Mouse (Mus musculus) embryonic facial prominence, embryonic 12.5 days (tissue): ENCODE results near the gene Pnkd. TPM values are rescaled to one million over a fixed set of nuclear protein-coding genes. Genes with fewer than 3 reads are reported as not detected.
"Not testable (repeated sequence)": the region's sequence is repeated elsewhere in the genome, so short reads cannot be mapped to it uniquely, and the experiment has no call there.

Experiments used
- ATAC-seq: fragments of 200-750 bp; cut with Nextera tagmentation; 2 replicates; pipeline ENCODE4 v1.8.0; 2017; ENCODE audit not compliant: insufficient number of reproducible peaks, insufficient read depth, low FRiP score, low TSS enrichment
- H3K27ac ChIP-seq: fragments of 300-500 bp; sonication (generic); 2 replicates; pipeline ENCODE4 v1.5.1; 2016; ENCODE audit warnings: mild to moderate bottlenecking
- H3K27me3 ChIP-seq: fragments of 300-500 bp; sonication (generic); 2 replicates; pipeline ENCODE4 v1.6.1; 2016; ENCODE audit warnings: mild to moderate bottlenecking, moderate library complexity
- H3K36me3 ChIP-seq: fragments of 300-500 bp; sonication (generic); 2 replicates; pipeline ENCODE4 v1.6.1; 2016; ENCODE audit warnings: mild to moderate bottlenecking
- H3K4me1 ChIP-seq: fragments of 300-500 bp; sonication (generic); 2 replicates; pipeline ENCODE4 v1.6.1; 2016
- H3K4me2 ChIP-seq: fragments of 300-500 bp; sonication (generic); replicated peaks from 2 replicates; pipeline ENCODE4 v1.6.1; 2016; ENCODE audit warnings: mild to moderate bottlenecking, moderate library complexity
- H3K4me3 ChIP-seq: fragments of 300-500 bp; sonication (generic); 2 replicates; pipeline ENCODE4 v1.5.1; 2016; ENCODE audit warnings: mild to moderate bottlenecking
- H3K9ac ChIP-seq: fragments of 300-500 bp; sonication (generic); 2 replicates; pipeline ENCODE4 v1.6.1; 2016; ENCODE audit warnings: mild to moderate bottlenecking, moderate library complexity
- H3K9me3 ChIP-seq: fragments of 300-500 bp; sonication (generic); 2 replicates; pipeline ENCODE4 v1.6.1; 2016; ENCODE audit warnings: mild to moderate bottlenecking, moderate library complexity
- WGBS: fragments of 180-500 bp; shearing (Covaris S2); methylation state at CpG from one replicate; pipeline ENCODE4 v1.1.7; 2016; 5-methylcytosine and 5-hydroxymethylcytosine counted together
- microRNA counts: library from miRNA; unstranded; fragments of <30 nt; microRNA quantifications from one replicate; lab custom pipeline; 2017
- microRNA-seq: library from miRNA; unstranded; fragments of <30 nt; microRNA quantifications from one replicate; pipeline ENCODE4, GENCODE M21; 2017
- polyA plus RNA-seq: library from polyadenylated mRNA; unstranded; fragments of >200 nt; fragmentation: Nextera tagmentation; extraction: Ambion mirVana; gene quantifications from 2 replicates; pipeline ENCODE4 v1.2.1, GENCODE M21; 2016

Pnkd gene
- polyA plus RNA-seq, 1 experiment from 2014 or later = 106 TPM

DNA sequence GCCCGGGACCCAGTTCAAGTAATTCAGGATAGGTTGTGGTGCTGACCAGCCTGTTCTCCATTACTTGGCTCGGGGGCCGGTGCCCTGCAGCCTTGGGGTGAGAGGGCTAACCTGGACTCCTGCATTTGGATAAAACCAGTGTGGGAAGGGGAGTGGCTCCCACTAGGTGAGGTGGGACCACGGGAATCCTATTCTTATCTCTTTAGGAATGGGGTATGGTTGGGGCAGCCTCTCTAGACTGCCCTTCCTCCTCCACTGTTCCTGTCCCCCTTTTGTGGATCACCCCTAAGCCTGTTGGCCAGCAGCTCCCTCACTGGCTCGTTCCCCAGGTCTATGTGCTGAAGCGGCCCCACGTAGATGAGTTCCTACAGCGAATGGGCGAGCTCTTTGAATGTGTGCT is 109.6 kb downstream of the Pnkd start:
- 88% methylated on average over 9 of the region's 9 CpGs for WGBS

DNA sequence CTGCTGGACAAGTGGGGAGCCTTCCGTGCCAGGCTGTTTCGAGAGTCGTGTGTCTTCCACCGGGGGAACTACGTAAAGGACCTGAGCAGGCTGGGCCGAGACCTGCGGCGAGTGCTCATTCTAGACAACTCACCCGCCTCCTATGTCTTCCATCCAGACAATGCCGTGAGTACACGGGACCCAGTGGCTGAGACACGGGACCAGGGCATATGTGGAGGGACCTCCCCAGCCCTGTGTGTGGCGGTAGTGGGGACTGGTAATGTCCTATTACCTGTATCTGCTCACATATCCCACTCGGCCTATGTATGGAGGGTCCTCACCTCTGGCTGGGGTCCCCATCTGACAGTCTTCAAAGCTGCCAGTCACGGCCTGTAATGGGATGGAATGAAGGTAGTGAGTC is 110.1 kb downstream of the Pnkd start:
- Histone ChIP-seq H3K9me3 (no peaks in the 10 kb centered on the region), H3K4me2 (no peak overlapping the region), H3K4me3 (no peak overlapping the region), H3K9ac (no peak overlapping the region), H3K27me3 (no peaks in the 10 kb centered on the region), H3K36me3 (peaks cover 22% of the 10 kb centered on the region), H3K4me1 (peaks cover 26% of the 10 kb centered on the region), H3K27ac (no peak overlapping the region)
- 91% methylated on average over 15 of the region's 15 CpGs for WGBS
- ATAC-seq = no peak

More for the DNA sequence above, 109.6 kb downstream of the Pnkd start:
- peaks cover 32% of the 10 kb centered on the region for H3K4me1 ChIP-seq
- H3K9ac ChIP-seq = no peak overlapping the region
- H3K36me3 ChIP-seq = peaks cover 22% of the 10 kb centered on the region
- no peak overlapping the region for H3K4me3 ChIP-seq
- ATAC-seq = no peak
- no peaks in the 10 kb centered on the region for H3K27me3 ChIP-seq
- no peaks in the 10 kb centered on the region for H3K9me3 ChIP-seq
- no peak overlapping the region for H3K27ac ChIP-seq
- no peak overlapping the region for H3K4me2 ChIP-seq

DNA sequence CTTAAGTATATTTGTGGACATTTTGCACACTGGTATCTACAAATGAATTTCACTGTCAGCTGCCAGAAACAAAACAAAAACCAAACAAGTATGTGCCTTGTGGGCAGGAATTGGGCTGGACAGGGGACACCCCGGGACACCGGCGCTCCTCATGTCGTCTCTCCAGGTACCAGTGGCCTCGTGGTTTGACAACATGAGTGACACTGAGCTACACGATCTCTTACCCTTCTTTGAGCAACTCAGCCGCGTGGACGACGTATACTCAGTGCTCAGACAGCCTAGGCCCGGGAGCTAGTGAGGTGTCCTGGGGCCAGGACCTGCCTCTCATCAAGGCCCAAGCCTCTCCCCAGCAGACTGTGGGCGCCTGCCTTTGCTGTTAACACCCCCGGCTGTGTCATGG is 110.6 kb downstream of the Pnkd start:
- WGBS = 85% methylated on average over 13 of the region's 13 CpGs
- Histone ChIP-seq H3K9ac (no peak overlapping the region), H3K9me3 (no peaks in the 10 kb centered on the region), H3K27me3 (no peaks in the 10 kb centered on the region), H3K4me3 (no peak overlapping the region), H3K4me1 (peaks cover 22% of the 10 kb centered on the region), H3K27ac (no peak overlapping the region), H3K36me3 (peaks cover 22% of the 10 kb centered on the region), H3K4me2 (no peak overlapping the region)
- no peak for ATAC-seq

DNA sequence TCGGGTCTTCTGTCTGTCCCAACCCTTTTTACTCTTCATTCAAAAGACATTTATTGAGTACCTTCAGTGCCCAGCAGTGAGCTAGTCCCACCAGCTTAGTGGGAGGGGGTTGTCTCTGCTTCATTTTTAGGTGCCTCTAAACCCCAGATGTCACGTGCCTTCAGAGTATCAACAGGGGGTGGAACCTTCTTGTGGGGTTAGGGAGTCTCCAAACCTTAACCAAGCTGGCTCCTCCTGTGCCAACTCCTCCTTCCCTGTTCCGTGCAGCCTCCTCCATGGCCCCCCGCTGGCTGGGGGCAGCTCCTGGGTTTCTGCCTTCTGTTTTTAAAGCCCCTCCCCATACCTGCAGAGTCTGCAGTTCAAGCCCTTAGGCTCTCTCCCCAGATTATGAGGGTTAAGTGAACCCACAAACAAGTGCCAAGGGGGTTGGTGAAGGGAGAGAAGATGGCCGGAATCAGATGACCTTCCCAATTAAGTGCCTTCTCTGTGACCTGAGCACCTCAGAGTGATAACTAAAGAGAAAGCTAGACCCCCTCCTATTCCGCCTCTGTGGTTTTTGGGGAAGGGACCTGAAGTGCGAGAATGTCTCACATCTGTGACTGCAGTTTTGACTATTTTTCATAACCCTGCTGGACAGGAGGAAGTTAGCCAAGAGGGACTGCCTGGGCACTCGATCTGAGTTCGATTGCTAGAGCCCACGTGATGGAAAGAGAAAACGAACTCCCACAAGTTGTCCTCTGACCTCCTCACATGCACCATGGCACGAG is 111.9 kb downstream of the Pnkd start:
- peaks cover 15% of the 10 kb centered on the region for H3K4me1 ChIP-seq
- WGBS = 7% methylated on average over 11 of the region's 12 CpGs
- not testable (repeated sequence) for H3K9ac ChIP-seq, H3K9me3 ChIP-seq, H3K27me3 ChIP-seq
- H3K4me3 ChIP-seq = peak overlapping the region; percentile 38
- H3K36me3 ChIP-seq = peaks cover 22% of the 10 kb centered on the region
- ATAC-seq = peak; percentile 0; the same call in 1 of the 2 replicates
- H3K27ac ChIP-seq = peak overlapping the region; percentile 78
- peak overlapping the region; percentile 78 for H3K4me2 ChIP-seq

DNA sequence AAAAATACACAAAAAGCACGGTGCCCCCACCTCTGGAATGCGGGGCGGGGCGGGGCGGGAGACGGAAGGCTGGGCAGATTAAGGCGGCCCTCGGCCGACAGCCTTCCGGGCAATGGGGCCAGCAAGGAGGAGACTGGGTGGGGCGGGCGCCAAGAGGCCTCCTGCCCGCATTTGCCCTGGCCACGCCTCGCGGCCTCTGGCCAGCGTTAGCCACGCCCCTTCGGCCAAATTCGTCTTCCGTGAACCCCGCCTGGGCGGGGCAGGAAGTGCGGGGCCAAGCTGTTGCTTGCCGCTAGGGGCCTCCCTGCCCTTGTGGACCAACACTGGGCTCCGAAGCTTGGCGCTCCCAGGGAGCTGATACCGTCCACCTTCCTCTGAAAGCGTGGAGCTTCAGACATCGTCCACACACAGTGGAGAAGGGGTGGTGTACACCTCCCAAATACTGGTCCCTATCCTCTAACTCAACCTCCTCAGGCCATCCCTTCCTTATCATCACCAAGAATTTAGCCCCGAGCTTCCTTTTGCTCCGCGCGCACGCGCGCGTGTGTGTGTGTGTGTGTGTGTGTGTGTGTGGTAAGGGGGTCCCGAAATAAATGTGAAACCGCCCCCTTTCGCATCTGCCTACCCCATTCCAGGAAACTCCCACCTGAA is 112.7 kb downstream of the Pnkd start:
- peaks cover 22% of the 10 kb centered on the region for H3K36me3 ChIP-seq
- no peaks in the 10 kb centered on the region for H3K9me3 ChIP-seq
- peak overlapping the region; percentile 42 for H3K9ac ChIP-seq
- ATAC-seq = peak; percentile 83
- H3K27me3 ChIP-seq = no peaks in the 10 kb centered on the region
- peak overlapping the region; percentile 78 for H3K4me2 ChIP-seq
- H3K4me1 ChIP-seq = peaks cover 15% of the 10 kb centered on the region
- peak overlapping the region; percentile 38 for H3K4me3 ChIP-seq
- WGBS = under 1% methylated on average over 41 of the region's 41 CpGs
- H3K27ac ChIP-seq = peak overlapping the region; percentile 78

DNA sequence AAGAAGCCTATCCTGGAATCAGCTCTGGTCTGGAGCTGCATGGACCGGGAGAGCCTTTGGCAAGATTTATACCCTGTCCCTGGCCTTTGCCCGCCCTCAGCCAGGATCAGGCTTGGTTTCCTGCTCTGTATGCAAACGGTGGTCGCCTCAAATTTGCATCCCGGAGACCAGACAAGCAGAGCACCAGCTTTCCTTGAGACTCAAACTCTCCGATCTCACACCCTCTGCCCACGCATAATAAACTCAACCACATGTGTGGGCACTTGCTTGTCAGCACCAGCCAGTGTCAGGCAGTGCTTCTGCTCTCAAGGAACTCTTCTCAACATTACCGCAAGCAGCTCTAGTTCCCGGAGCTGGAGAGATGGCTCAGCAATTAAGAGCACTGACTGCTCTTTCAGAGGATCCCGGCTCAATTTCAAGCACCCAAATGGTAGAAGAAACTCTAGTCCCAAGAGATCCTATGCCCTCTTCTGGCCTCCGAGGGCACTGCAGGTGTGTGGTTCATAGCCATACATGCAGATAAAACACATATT is 113.3 kb downstream of the Pnkd start:
- Histone ChIP-seq H3K36me3 (peaks cover 22% of the 10 kb centered on the region), H3K4me1 (peaks cover 10% of the 10 kb centered on the region), H3K9ac (peak overlapping the region; percentile 42), H3K9me3 (no peaks in the 10 kb centered on the region), H3K4me3 (peak overlapping the region; percentile 38), H3K27me3 (no peaks in the 10 kb centered on the region), H3K4me2 (peak overlapping the region; percentile 78), H3K27ac (peak overlapping the region; percentile 78)
- 4% methylated on average over 11 of the region's 11 CpGs for WGBS
- ATAC-seq = peak; percentile 35

DNA sequence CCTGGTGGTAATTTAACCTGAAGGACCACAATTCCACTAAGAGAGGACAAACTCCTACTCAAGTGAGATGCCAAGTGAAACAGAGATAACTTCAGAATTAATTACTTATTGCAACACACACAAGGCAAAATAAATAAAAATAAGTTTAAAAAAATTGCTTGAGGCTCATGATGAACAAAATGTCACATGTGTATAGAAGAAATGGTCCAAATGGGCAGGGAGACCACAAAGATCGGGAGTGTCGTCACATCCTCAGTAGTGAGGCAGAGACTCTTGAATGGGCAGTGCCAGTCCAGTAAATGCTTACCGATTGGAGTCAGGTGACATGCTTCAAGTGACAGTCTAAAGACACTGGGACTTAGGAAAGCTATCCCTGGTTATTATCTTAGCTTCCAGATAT is 115.8 kb downstream of the Pnkd start:
- ATAC-seq = no peak
- WGBS = 77% methylated on average over 3 of the region's 3 CpGs
- Histone ChIP-seq H3K4me2 (no peak overlapping the region), H3K36me3 (no peaks in the 10 kb centered on the region), H3K4me1 (no peaks in the 10 kb centered on the region), H3K27ac (no peak overlapping the region), H3K9ac (no peak overlapping the region), H3K9me3 (no peaks in the 10 kb centered on the region), H3K4me3 (no peak overlapping the region), H3K27me3 (no peaks in the 10 kb centered on the region)

DNA sequence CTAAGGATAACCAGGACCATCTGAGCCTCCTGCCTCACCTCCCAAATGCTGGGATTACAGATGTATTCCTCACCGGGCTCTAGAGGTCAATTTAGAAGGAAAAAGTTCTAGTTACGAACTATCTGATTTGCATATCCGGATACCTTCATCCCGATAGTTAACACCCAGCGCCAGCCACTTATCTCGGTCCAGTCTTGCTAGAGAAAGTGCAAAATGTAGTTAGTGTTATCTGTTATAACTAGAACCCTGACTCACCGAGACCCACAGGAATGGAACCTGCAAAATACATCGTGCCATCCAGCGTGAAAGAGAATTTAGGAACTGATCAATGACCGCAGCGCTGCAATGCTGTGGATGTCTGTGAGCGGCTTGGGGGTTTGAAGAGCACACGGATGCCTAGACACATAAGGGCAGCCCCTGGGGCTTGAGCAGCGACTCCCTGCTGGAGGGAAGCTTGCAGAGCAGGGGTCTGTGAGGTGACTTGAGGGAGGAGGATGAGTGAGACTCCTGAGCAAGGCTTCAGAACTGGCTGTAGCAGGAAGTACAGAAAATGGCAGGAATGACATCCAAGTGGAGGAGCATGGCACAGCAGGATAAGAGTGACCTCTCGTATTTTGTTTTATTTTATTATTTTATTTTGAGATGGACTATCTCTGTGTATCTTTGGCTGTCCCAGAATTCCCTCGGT is 116.4 kb downstream of the Pnkd start:
- H3K9ac ChIP-seq = no peak overlapping the region
- no peaks in the 10 kb centered on the region for H3K9me3 ChIP-seq
- no peaks in the 10 kb centered on the region for H3K36me3 ChIP-seq
- no peak for ATAC-seq
- 54% methylated on average over 16 of the region's 16 CpGs for WGBS
- no peaks in the 10 kb centered on the region for H3K27me3 ChIP-seq
- no peak overlapping the region for H3K4me2 ChIP-seq
- H3K4me1 ChIP-seq = no peaks in the 10 kb centered on the region
- no peak overlapping the region for H3K4me3 ChIP-seq
- no peak overlapping the region for H3K27ac ChIP-seq

MicroRNAs within 50 kb of the gene (microRNA counts, 519-probe panel; counts per million panel counts)
- microRNA mmu-miR-26b (lab: Ali Mortazavi, UCI) = 3,160 counts per million, percentile 71 among the panel's probes with 10 or more counts

Small RNA genes lying within 50 kb of the gene (microRNA-seq; reads per million reads assigned to microRNA genes)
- gene Mir26b = 28,389 reads per million, percentile 98 among the genes with 10 or more reads in this experiment

Other genes with a start within 250 kb of the Pnkd start
- 38.8 and 39.4 TPM in 2 replicates for gene Tns1, start 160.5 kb upstream of the Pnkd start, polyA plus RNA-seq
- gene Rufy4, start 159.4 kb upstream of the Pnkd start, polyA plus RNA-seq = 0.22 and 0.26 TPM in 2 replicates
- 0.08 and 0.10 TPM in 2 replicates for gene Cxcr2, start 130.9 kb upstream of the Pnkd start, polyA plus RNA-seq
- gene Cxcr1, start 90.3 kb upstream of the Pnkd start, polyA plus RNA-seq = not detected in 2 replicates
- gene Arpc2, start 48.8 kb upstream of the Pnkd start, polyA plus RNA-seq = 378 and 381 TPM in 2 replicates
- not detected in 2 replicates for gene Gpbar1, start 6.4 kb upstream of the Pnkd start, polyA plus RNA-seq
- 211 and 213 TPM in 2 replicates for gene Aamp, start 192 bp upstream of the Pnkd start, polyA plus RNA-seq
- gene Tmbim1, start 20.7 kb downstream of the Pnkd start, polyA plus RNA-seq = 18.4 and 20.1 TPM in 2 replicates
- gene Catip, start 77.2 kb downstream of the Pnkd start, polyA plus RNA-seq = 0.93 and 0.98 TPM in 2 replicates
- 4.1 and 5.0 TPM in 2 replicates for gene Slc11a1, start 90.3 kb downstream of the Pnkd start, polyA plus RNA-seq
- 75.7 and 78.9 TPM in 2 replicates for gene Ctdsp1, start 106.6 kb downstream of the Pnkd start, polyA plus RNA-seq
- 0.23 and 0.24 TPM in 2 replicates for gene Vil1, start 124.4 kb downstream of the Pnkd start, polyA plus RNA-seq
- gene Cnot9, start 221.1 kb downstream of the Pnkd start, polyA plus RNA-seq = 70.1 and 71.5 TPM in 2 replicates